ENCODE assay signal across 22 mouse cellular contexts in genomic region chr11:119796846-119797245, GRCm38 (mm10).
A peak's percentile ranks its signal among the peaks of the same experiment; 100 is the strongest.
DNase-seq lines count a peak whose midpoint lies in the region; ATAC-seq and TF ChIP-seq lines count a peak whose summit lies in the region.
"Had no signal": no experiment of that assay in that cellular context is flagged by ENCODE, and none has a peak within 500 bp of the region (broad histone marks: within the 10 kb centered on the region; RNA-seq: fewer than 3 reads in every experiment).

No protein-coding gene starts in this region.

- peaks cover 13% of the 10 kb centered on the region; the same call in 1 of the 2 replicates for H3K36me3 ChIP-seq in heart, embryonic 10.5 days
- H3K36me3 ChIP-seq in limb, embryonic 13.5 days, result no peaks in the 10 kb centered on the region
- H3K36me3 ChIP-seq in limb, embryonic 10.5 days, result peaks cover 4% of the 10 kb centered on the region
- H3K36me3 ChIP-seq in myocyte (ENCODE audit: control insufficient read depth, insufficient read depth), result no peaks in the 10 kb centered on the region
- H3K36me3 ChIP-seq: hindbrain, embryonic 15.5 days; lung, embryonic 15.5 days; neural tube, embryonic 15.5 days had no signal

- H3K4me3 ChIP-seq in heart, embryonic 10.5 days, result no peak overlapping the region
- H3K4me3 ChIP-seq in limb, embryonic 13.5 days, result no peak overlapping the region
- H3K4me3 ChIP-seq in limb, embryonic 10.5 days, result no peak overlapping the region
- no peak overlapping the region for H3K4me3 ChIP-seq in bone marrow macrophage, adult 2 months (ENCODE audit: insufficient read depth, low read length)
- H3K4me3 ChIP-seq in myocyte, result no peak overlapping the region
- H3K4me3 ChIP-seq: embryonic facial prominence, embryonic 13.5 days; heart, embryonic 12.5 days; hindbrain, embryonic 15.5 days; kidney, embryonic 15.5 days; limb, embryonic 12.5 days; lung, embryonic 15.5 days; neural tube, embryonic 15.5 days had no signal

- no peak for TF ChIP-seq POLR2A in bone marrow macrophage, adult 2 months (IDR thresholded peaks at IDR 0.05; ENCODE audit: borderline replicate concordance, low read depth, low read length)
- TF ChIP-seq POLR2A in myocyte (IDR thresholded peaks at IDR 0.05; ENCODE audit: insufficient read length, low read depth), result no peak

- no peak overlapping the region for H3ac ChIP-seq in myocyte (ENCODE audit: control insufficient read depth, insufficient read length)

- H3K27me3 ChIP-seq in heart, embryonic 10.5 days (ENCODE audit: insufficient read depth, poor library complexity, severe bottlenecking), result no peaks in the 10 kb centered on the region
- H3K27me3 ChIP-seq in limb, embryonic 13.5 days, result no peaks in the 10 kb centered on the region
- no peaks in the 10 kb centered on the region for H3K27me3 ChIP-seq in limb, embryonic 10.5 days (ENCODE audit: low read depth, poor library complexity, severe bottlenecking)
- H3K27me3 ChIP-seq in myocyte (ENCODE audit: control insufficient read depth, insufficient read depth, insufficient read length), result no peaks in the 10 kb centered on the region
- H3K27me3 ChIP-seq: embryonic facial prominence, embryonic 13.5 days; heart, embryonic 12.5 days; hindbrain, embryonic 15.5 days; kidney, embryonic 15.5 days; limb, embryonic 12.5 days; lung, embryonic 15.5 days; neural tube, embryonic 15.5 days had no signal

- H3K9ac ChIP-seq in limb, embryonic 13.5 days, result no peak overlapping the region
- H3K9ac ChIP-seq: embryonic facial prominence, embryonic 13.5 days; hindbrain, embryonic 15.5 days; kidney, embryonic 15.5 days; limb, embryonic 12.5 days; lung, embryonic 15.5 days; neural tube, embryonic 15.5 days had no signal

- H3K4me1 ChIP-seq in heart, embryonic 10.5 days, result peaks cover 63% of the 10 kb centered on the region
- peaks cover 62% of the 10 kb centered on the region for H3K4me1 ChIP-seq in limb, embryonic 13.5 days
- peaks cover 48% of the 10 kb centered on the region for H3K4me1 ChIP-seq in limb, embryonic 10.5 days
- H3K4me1 ChIP-seq in bone marrow macrophage, adult 2 months (ENCODE audit: control insufficient read depth, insufficient read depth, low read length), result peaks cover 76% of the 10 kb centered on the region

- H3K27ac ChIP-seq in heart, embryonic 10.5 days, result 0 out of 2 replicates have a peak overlapping the region, but pooled peaks have one; percentile 56
- peak overlapping the region; percentile 28; the same call in 1 of the 2 replicates for H3K27ac ChIP-seq in limb, embryonic 13.5 days
- H3K27ac ChIP-seq in limb, embryonic 10.5 days, result no peak overlapping the region
- H3K27ac ChIP-seq in bone marrow macrophage, adult 2 months (ENCODE audit: insufficient read depth, low read depth, low read length), result peak overlapping the region; percentile 64
- H3K27ac ChIP-seq: embryonic facial prominence, embryonic 13.5 days; limb, embryonic 12.5 days; lung, embryonic 15.5 days had no signal

- DNase-seq in heart, embryonic 10.5 days (ENCODE audit: low spot score), result no peak
- no peak for DNase-seq in heart, adult 9 months (ENCODE audit: low spot score in 2 of 2)
- no peak for DNase-seq in limb, embryonic 10.5 days (ENCODE audit: low spot score)
- no peak for DNase-seq in embryo, embryonic 9.5 days (ENCODE audit: extremely low spot score)
- DNase-seq in retina, postnatal 1 day, result no peak
- DNase-seq: adrenal gland, postnatal 25 days; heart, adult 11 months; heart, postnatal 4 days; midbrain, embryonic 14.5 days had no signal

- 68% methylated on average over 7 of the region's 7 CpGs for WGBS in heart, embryonic 10.5 days
- 76% methylated on average over 7 of the region's 7 CpGs for WGBS in limb, embryonic 13.5 days
- WGBS in limb, embryonic 10.5 days, result 79% methylated on average over 7 of the region's 7 CpGs

- H3K79me2 ChIP-seq in myocyte (ENCODE audit: control insufficient read depth, insufficient read depth), result no peaks in the 10 kb centered on the region

- no peak for ATAC-seq in limb, embryonic 13.5 days (ENCODE audit: low FRiP score, low read depth)
- ATAC-seq: forebrain, embryonic 16.5 days; inflammation-experienced regulatory T-cells, adult 6 months had no signal

- H3K9me3 ChIP-seq in heart, embryonic 10.5 days, result no peaks in the 10 kb centered on the region
- no peaks in the 10 kb centered on the region for H3K9me3 ChIP-seq in limb, embryonic 13.5 days
- no peaks in the 10 kb centered on the region for H3K9me3 ChIP-seq in limb, embryonic 10.5 days (replicated peaks)
- H3K9me3 ChIP-seq: embryonic facial prominence, embryonic 13.5 days; heart, embryonic 12.5 days; hindbrain, embryonic 15.5 days; kidney, embryonic 15.5 days; limb, embryonic 12.5 days; lung, embryonic 15.5 days; neural tube, embryonic 15.5 days had no signal

- no peak for TF ChIP-seq CTCF in bone marrow macrophage, adult 2 months (IDR thresholded peaks at IDR 0.05; ENCODE audit: low read depth, low read length)

- no peak overlapping the region for H3K4me2 ChIP-seq in limb, embryonic 13.5 days (replicated peaks)
- peak overlapping the region; percentile 62 for H3K4me2 ChIP-seq in myocyte (ENCODE audit: low read depth)
- H3K4me2 ChIP-seq: embryonic facial prominence, embryonic 13.5 days; heart, embryonic 12.5 days; hindbrain, embryonic 15.5 days; kidney, embryonic 15.5 days; limb, embryonic 12.5 days; liver, embryonic 11.5 days; lung, embryonic 15.5 days; neural tube, embryonic 15.5 days had no signal

TF ChIP-seq in myocyte, 11 proteins besides CTCF, POLR2A, EP300 and RAD21:
- TF ChIP-seq TCF3 (IDR thresholded peaks at IDR 0.05; ENCODE audit: insufficient read length, low read depth) (no peak), MAX (IDR thresholded peaks at IDR 0.05; ENCODE audit: low read depth) (no peak), MYOD1 (IDR thresholded peaks at IDR 0.05; ENCODE audit: control insufficient read depth in 1 of 3, insufficient read length in 2 of 3, low read depth in 2 of 3) (peak in 2 of 3 experiments; percentile 53 to 72), TCF12 (IDR thresholded peaks at IDR 0.05; ENCODE audit: insufficient read depth, poor library complexity, severe bottlenecking) (no peak), MYOG (IDR thresholded peaks at IDR 0.05; ENCODE audit: control insufficient read depth in 1 of 3, insufficient read depth in 1 of 3, insufficient read length in 2 of 3, low read depth in 2 of 3) (peak in 1 of 3 experiments; percentile 37)
